Mouse (Mus musculus): Measurements from ENCODE around the gene Gm11562. TPM values are rescaled to one million over a fixed set of nuclear protein-coding genes. Genes with fewer than 3 reads are reported as not detected.
"Not testable (repeated sequence)": the region's sequence is repeated elsewhere in the genome, so short reads cannot be mapped to it uniquely, and the experiment has no call there.

Gene Gm11562
- polyA plus RNA-seq, 1 experiment = not detected

GRCm38 (mm10) chr11:99640926-99641325, 20.7 kb upstream of the Gm11562 start:
- TF ChIP-seq CTCF (IDR thresholded peaks at IDR 0.05; ENCODE audit: borderline replicate concordance, insufficient read depth, low read length) (no peak), POLR2A (IDR thresholded peaks at IDR 0.05; ENCODE audit: low read depth, low read length) (no peak)
- Histone ChIP-seq H3K4me1 (ENCODE audit: control insufficient read depth, insufficient read depth, low read length) (peaks cover 3% of the 10 kb centered on the region; the same call in 1 of the 2 replicates), H3K4me3 (ENCODE audit: insufficient read depth, low read length) (no peak overlapping the region), H3K27ac (ENCODE audit: insufficient read depth, low read length) (no peak overlapping the region)

- H3K27ac ChIP-seq (ENCODE audit: insufficient read depth, low read length) = no peak overlapping the region
- TF ChIP-seq CTCF (IDR thresholded peaks at IDR 0.05; ENCODE audit: borderline replicate concordance, insufficient read depth, low read length) = no peak
- TF ChIP-seq POLR2A (IDR thresholded peaks at IDR 0.05; ENCODE audit: low read depth, low read length) = no peak
- H3K4me1 ChIP-seq (ENCODE audit: control insufficient read depth, insufficient read depth, low read length) = peaks cover 3% of the 10 kb centered on the region; the same call in 1 of the 2 replicates
- no peak overlapping the region for H3K4me3 ChIP-seq (ENCODE audit: insufficient read depth, low read length)
Observed at GRCm38 (mm10) chr11:99637086-99637485, 16.9 kb upstream of the Gm11562 start.

- no peak within 1 kb of the TSS for H3K4me3 ChIP-seq (ENCODE audit: insufficient read depth, low read length)
- TF ChIP-seq POLR2A (IDR thresholded peaks at IDR 0.05; ENCODE audit: low read depth, low read length) = no peak
- TF ChIP-seq CTCF (IDR thresholded peaks at IDR 0.05; ENCODE audit: borderline replicate concordance, insufficient read depth, low read length) = no peak
- peaks cover 3% of the 10 kb centered on the region; the same call in 1 of the 2 replicates for H3K4me1 ChIP-seq (ENCODE audit: control insufficient read depth, insufficient read depth, low read length)
- no peak within 1 kb of the TSS for H3K27ac ChIP-seq (ENCODE audit: insufficient read depth, low read length)
Observed at GRCm38 (mm10) chr11:99634653-99635134, 14.5 kb upstream of the Gm11562 start, which contains the start of gene Krtap4-2. Krtap4-2 (minus strand) TSS chr11:99635084.

- TF ChIP-seq POLR2A (IDR thresholded peaks at IDR 0.05; ENCODE audit: low read depth, low read length) (no peak), CTCF (IDR thresholded peaks at IDR 0.05; ENCODE audit: borderline replicate concordance, insufficient read depth, low read length) (no peak)
- Histone ChIP-seq H3K4me3 (ENCODE audit: insufficient read depth, low read length) (no peak overlapping the region), H3K27ac (ENCODE audit: insufficient read depth, low read length) (no peak overlapping the region), H3K4me1 (ENCODE audit: control insufficient read depth, insufficient read depth, low read length) (peaks cover 1% of the 10 kb centered on the region; the same call in 1 of the 2 replicates)
Observed at GRCm38 (mm10) chr11:99633293-99633692, 13.1 kb upstream of the Gm11562 start.

- Histone ChIP-seq H3K4me1 (ENCODE audit: control insufficient read depth, insufficient read depth, low read length) (no peaks in the 10 kb centered on the region), H3K27ac (ENCODE audit: insufficient read depth, low read length) (no peak overlapping the region), H3K4me3 (ENCODE audit: insufficient read depth, low read length) (no peak overlapping the region)
- TF ChIP-seq POLR2A (IDR thresholded peaks at IDR 0.05; ENCODE audit: low read depth, low read length) = no peak
- no peak for TF ChIP-seq CTCF (IDR thresholded peaks at IDR 0.05; ENCODE audit: borderline replicate concordance, insufficient read depth, low read length)
Observed at GRCm38 (mm10) chr11:99630890-99631289, 10.7 kb upstream of the Gm11562 start.

GRCm38 (mm10) chr11:99628138-99628537, 7.9 kb upstream of the Gm11562 start, which contains the start of gene Krtap4-1:
Krtap4-1 (minus strand) TSS chr11:99628238.
- TF ChIP-seq POLR2A (IDR thresholded peaks at IDR 0.05; ENCODE audit: low read depth, low read length) = no peak
- TF ChIP-seq CTCF (IDR thresholded peaks at IDR 0.05; ENCODE audit: borderline replicate concordance, insufficient read depth, low read length) = no peak
- H3K27ac ChIP-seq (ENCODE audit: insufficient read depth, low read length) = no peak within 1 kb of the TSS
- H3K4me1 ChIP-seq (ENCODE audit: control insufficient read depth, insufficient read depth, low read length) = no peaks in the 10 kb centered on the region
- no peak within 1 kb of the TSS for H3K4me3 ChIP-seq (ENCODE audit: insufficient read depth, low read length)

GRCm38 (mm10) chr11:99614796-99615363, 5.4 kb downstream of the Gm11562 start, which contains the start of gene Krtap2-4:
Krtap2-4 (minus strand) TSS chr11:99614846.
- Histone ChIP-seq H3K4me3 (ENCODE audit: insufficient read depth, low read length) (no peak within 1 kb of the TSS), H3K4me1 (ENCODE audit: control insufficient read depth, insufficient read depth, low read length) (0 out of 2 replicates have a peak, but pooled peaks cover 3% of the 10 kb centered on the region), H3K27ac (ENCODE audit: insufficient read depth, low read length) (no peak within 1 kb of the TSS)
- no peak for TF ChIP-seq CTCF (IDR thresholded peaks at IDR 0.05; ENCODE audit: borderline replicate concordance, insufficient read depth, low read length)
- TF ChIP-seq POLR2A (IDR thresholded peaks at IDR 0.05; ENCODE audit: low read depth, low read length) = no peak

GRCm38 (mm10) chr11:99610089-99610488, 10.1 kb downstream of the Gm11562 start, which contains the start of gene Gm11937:
Gm11937 (minus strand) TSS chr11:99610189.
- not testable (repeated sequence) for H3K4me3 ChIP-seq (ENCODE audit: insufficient read depth, low read length); H3K4me1 ChIP-seq (ENCODE audit: control insufficient read depth, insufficient read depth, low read length); H3K27ac ChIP-seq (ENCODE audit: insufficient read depth, low read length)

GRCm38 (mm10) chr11:99609126-99609525, 11.1 kb downstream of the Gm11562 start:
- no peaks in the 10 kb centered on the region for H3K4me1 ChIP-seq (ENCODE audit: control insufficient read depth, insufficient read depth, low read length)
- TF ChIP-seq CTCF (IDR thresholded peaks at IDR 0.05; ENCODE audit: borderline replicate concordance, insufficient read depth, low read length) (no peak), POLR2A (IDR thresholded peaks at IDR 0.05; ENCODE audit: low read depth, low read length) (no peak)
- H3K4me3 ChIP-seq (ENCODE audit: insufficient read depth, low read length) = no peak overlapping the region
- H3K27ac ChIP-seq (ENCODE audit: insufficient read depth, low read length) = no peak overlapping the region

- H3K4me1 ChIP-seq (ENCODE audit: control insufficient read depth, insufficient read depth, low read length); H3K27ac ChIP-seq (ENCODE audit: insufficient read depth, low read length); H3K4me3 ChIP-seq (ENCODE audit: insufficient read depth, low read length): not testable (repeated sequence)
Observed at GRCm38 (mm10) chr11:99603208-99603607, 17.0 kb downstream of the Gm11562 start, which contains the start of gene Gm11938. Gm11938 (minus strand) TSS chr11:99603308.

- not testable (repeated sequence) for H3K4me3 ChIP-seq (ENCODE audit: insufficient read depth, low read length)
Observed at GRCm38 (mm10) chr11:99597742-99598141, 22.5 kb downstream of the Gm11562 start, which contains the start of gene Krtap9-3. Krtap9-3 (minus strand) TSS chr11:99598105.

More at GRCm38 (mm10) chr11:99597742-99598141, 22.5 kb downstream of the Gm11562 start, which contains the start of gene Krtap9-3:
- H3K4me1 ChIP-seq (ENCODE audit: control insufficient read depth, insufficient read depth, low read length); H3K27ac ChIP-seq (ENCODE audit: insufficient read depth, low read length): not testable (repeated sequence)

Data from embryonic fibroblast, embryonic 13.5 days (primary cell).